Mouse (Mus musculus) midbrain, embryonic 13.5 days (tissue): ENCODE results near the gene Atp2a3. TPM values are rescaled to one million over a fixed set of nuclear protein-coding genes. Genes with fewer than 3 reads are reported as not detected.

Experiments used
- ATAC-seq: fragments of 200-750 bp; cut with Nextera tagmentation; 2 replicates; pipeline ENCODE4 v1.8.0; 2017; ENCODE audit warnings: mild to moderate bottlenecking, moderate TSS enrichment, moderate library complexity
- H3K27ac ChIP-seq: fragments of 300-500 bp; sonication (generic); 2 replicates; pipeline ENCODE4 v1.5.1; 2015; ENCODE audit warnings: inconsistent platforms, mild to moderate bottlenecking, moderate library complexity
- H3K27me3 ChIP-seq: fragments of 300-500 bp; sonication (generic); 2 replicates; pipeline ENCODE4 v1.6.1; 2015; ENCODE audit warnings: mild to moderate bottlenecking, inconsistent platforms
- H3K36me3 ChIP-seq: fragments of 300-500 bp; sonication (generic); 2 replicates; pipeline ENCODE4 v1.6.1; 2015; ENCODE audit warnings: mild to moderate bottlenecking, inconsistent platforms
- H3K4me1 ChIP-seq: fragments of 300-500 bp; sonication (generic); replicated peaks from 2 replicates; pipeline ENCODE4 v1.6.1; 2015; ENCODE audit warnings: inconsistent platforms
- H3K4me2 ChIP-seq: fragments of 300-500 bp; sonication (generic); replicated peaks from 2 replicates; pipeline ENCODE4 v1.6.1; 2015; ENCODE audit warnings: moderate library complexity, mild to moderate bottlenecking, inconsistent platforms
- H3K4me3 ChIP-seq: fragments of 300-500 bp; sonication (generic); replicated peaks from 2 replicates; pipeline ENCODE4 v1.5.1; 2015; ENCODE audit warnings: mild to moderate bottlenecking, inconsistent platforms
- H3K9ac ChIP-seq: fragments of 300-500 bp; sonication (generic); replicated peaks from 2 replicates; pipeline ENCODE4 v1.6.1; 2015; ENCODE audit warnings: mild to moderate bottlenecking, inconsistent platforms
- H3K9me3 ChIP-seq: fragments of 300-500 bp; sonication (generic); 2 replicates; pipeline ENCODE4 v1.6.1; 2016; ENCODE audit warnings: mild to moderate bottlenecking, inconsistent platforms
- WGBS: fragments of 180-500 bp; shearing (Covaris S2); methylation state at CpG from one replicate; pipeline ENCODE4 v1.1.7; 2015; 5-methylcytosine and 5-hydroxymethylcytosine counted together
- polyA plus RNA-seq: library from polyadenylated mRNA; unstranded; fragments of >200 nt; fragmentation: Nextera tagmentation; extraction: Ambion mirVana; gene quantifications from 2 replicates; pipeline ENCODE4 v1.2.1, GENCODE M21; 2015

The Atp2a3 gene
- polyA plus RNA-seq, 1 experiment from 2014 or later, result 0.48 TPM

- WGBS, result 16% methylated on average over 15 of the region's 15 CpGs
- no peak overlapping the region for H3K4me2 ChIP-seq
- no peaks in the 10 kb centered on the region for H3K9me3 ChIP-seq
- peaks cover 7% of the 10 kb centered on the region for H3K4me1 ChIP-seq
- no peaks in the 10 kb centered on the region for H3K36me3 ChIP-seq
- H3K9ac ChIP-seq, result no peak overlapping the region
- ATAC-seq, result no peak
- H3K4me3 ChIP-seq, result no peak overlapping the region
- peaks cover 51% of the 10 kb centered on the region for H3K27me3 ChIP-seq
- no peak overlapping the region for H3K27ac ChIP-seq
These were observed 867 bp upstream of the Atp2a3 start for GRCm38 (mm10) chr11:72959924-72960679.

GRCm38 (mm10) chr11:72960723-72961071 is 272 bp upstream of the Atp2a3 start:
- ATAC-seq, result no peak
- H3K9me3 ChIP-seq, result no peaks in the 10 kb centered on the region
- peaks cover 51% of the 10 kb centered on the region for H3K27me3 ChIP-seq
- peaks cover 7% of the 10 kb centered on the region for H3K4me1 ChIP-seq
- H3K9ac ChIP-seq, result 0 out of 2 replicates have a peak overlapping the region, but pooled peaks have one; percentile 28
- no peaks in the 10 kb centered on the region for H3K36me3 ChIP-seq
- peak overlapping the region; percentile 43 for H3K4me2 ChIP-seq
- WGBS, result 4% methylated on average over 15 of the region's 15 CpGs
- H3K4me3 ChIP-seq, result peak overlapping the region; percentile 31
- no peak overlapping the region for H3K27ac ChIP-seq

GRCm38 (mm10) chr11:72962378-72962777 is 1.4 kb downstream of the Atp2a3 start:
- ATAC-seq, result no peak
- Histone ChIP-seq H3K9ac (no peak overlapping the region), H3K4me2 (no peak overlapping the region), H3K4me1 (peaks cover 7% of the 10 kb centered on the region), H3K4me3 (no peak overlapping the region), H3K27ac (no peak overlapping the region), H3K9me3 (no peaks in the 10 kb centered on the region), H3K27me3 (peaks cover 51% of the 10 kb centered on the region), H3K36me3 (no peaks in the 10 kb centered on the region)
- 77% methylated on average over 2 of the region's 2 CpGs for WGBS

GRCm38 (mm10) chr11:72963058-72963788 is 2.3 kb downstream of the Atp2a3 start:
- ATAC-seq, result no peak
- no peak overlapping the region for H3K27ac ChIP-seq
- H3K4me1 ChIP-seq, result peaks cover 7% of the 10 kb centered on the region
- 53% methylated on average over 7 of the region's 7 CpGs for WGBS
- no peak overlapping the region for H3K4me3 ChIP-seq
- peaks cover 51% of the 10 kb centered on the region for H3K27me3 ChIP-seq
- no peak overlapping the region for H3K9ac ChIP-seq
- H3K36me3 ChIP-seq, result no peaks in the 10 kb centered on the region
- H3K4me2 ChIP-seq, result no peak overlapping the region
- H3K9me3 ChIP-seq, result no peaks in the 10 kb centered on the region

GRCm38 (mm10) chr11:72963789-72964294 is 2.9 kb downstream of the Atp2a3 start:
- Histone ChIP-seq H3K9ac (no peak overlapping the region), H3K4me1 (peaks cover 7% of the 10 kb centered on the region), H3K27me3 (peaks cover 50% of the 10 kb centered on the region), H3K4me3 (no peak overlapping the region), H3K4me2 (no peak overlapping the region), H3K9me3 (no peaks in the 10 kb centered on the region), H3K36me3 (no peaks in the 10 kb centered on the region), H3K27ac (no peak overlapping the region)
- ATAC-seq, result no peak
- WGBS, result 77% methylated on average over 3 of the region's 3 CpGs

GRCm38 (mm10) chr11:72974995-72975503 is 14.1 kb downstream of the Atp2a3 start:
- Histone ChIP-seq H3K36me3 (no peaks in the 10 kb centered on the region), H3K9me3 (no peaks in the 10 kb centered on the region), H3K27me3 (no peaks in the 10 kb centered on the region), H3K4me3 (no peak overlapping the region), H3K4me1 (no peaks in the 10 kb centered on the region), H3K9ac (no peak overlapping the region), H3K27ac (no peak overlapping the region), H3K4me2 (no peak overlapping the region)
- WGBS, result 82% methylated on average over 13 of the region's 13 CpGs
- ATAC-seq, result no peak

- H3K27me3 ChIP-seq, result no peaks in the 10 kb centered on the region
- no peaks in the 10 kb centered on the region for H3K36me3 ChIP-seq
- no peaks in the 10 kb centered on the region for H3K9me3 ChIP-seq
- ATAC-seq, result no peak
- H3K4me3 ChIP-seq, result no peak overlapping the region
- no peaks in the 10 kb centered on the region for H3K4me1 ChIP-seq
- 88% methylated on average over 9 of the region's 9 CpGs for WGBS
- H3K4me2 ChIP-seq, result no peak overlapping the region
- no peak overlapping the region for H3K27ac ChIP-seq
- H3K9ac ChIP-seq, result no peak overlapping the region
These were observed 21.5 kb downstream of the Atp2a3 start for GRCm38 (mm10) chr11:72982516-72982915.

- H3K9ac ChIP-seq, result no peak overlapping the region
These were observed 22.3 kb downstream of the Atp2a3 start for GRCm38 (mm10) chr11:72983283-72983682.

GRCm38 (mm10) chr11:72986745-72987144 is 25.8 kb downstream of the Atp2a3 start:
- Histone ChIP-seq H3K9me3 (no peaks in the 10 kb centered on the region), H3K27me3 (no peaks in the 10 kb centered on the region), H3K36me3 (no peaks in the 10 kb centered on the region), H3K4me3 (no peak overlapping the region), H3K4me1 (no peaks in the 10 kb centered on the region), H3K27ac (no peak overlapping the region), H3K4me2 (no peak overlapping the region), H3K9ac (no peak overlapping the region)
- 80% methylated on average over 5 of the region's 5 CpGs for WGBS
- no peak for ATAC-seq

More at GRCm38 (mm10) chr11:72983283-72983682, 22.3 kb downstream of the Atp2a3 start:
- no peak for ATAC-seq
- Histone ChIP-seq H3K9me3 (no peaks in the 10 kb centered on the region), H3K4me1 (no peaks in the 10 kb centered on the region), H3K4me3 (no peak overlapping the region), H3K27ac (no peak overlapping the region), H3K27me3 (no peaks in the 10 kb centered on the region), H3K36me3 (no peaks in the 10 kb centered on the region), H3K4me2 (no peak overlapping the region)
- WGBS, result 52% methylated on average over 5 of the region's 5 CpGs

GRCm38 (mm10) chr11:72987234-72987633 is 26.3 kb downstream of the Atp2a3 start:
- no peak overlapping the region for H3K9ac ChIP-seq
- no peak overlapping the region for H3K4me3 ChIP-seq
- H3K4me2 ChIP-seq, result no peak overlapping the region
- no peak for ATAC-seq
- H3K9me3 ChIP-seq, result no peaks in the 10 kb centered on the region
- 78% methylated on average over 5 of the region's 5 CpGs for WGBS
- no peaks in the 10 kb centered on the region for H3K4me1 ChIP-seq
- no peaks in the 10 kb centered on the region for H3K36me3 ChIP-seq
- no peak overlapping the region for H3K27ac ChIP-seq
- H3K27me3 ChIP-seq, result no peaks in the 10 kb centered on the region

- no peaks in the 10 kb centered on the region for H3K4me1 ChIP-seq
- no peak overlapping the region for H3K4me3 ChIP-seq
- H3K9ac ChIP-seq, result no peak overlapping the region
- H3K27me3 ChIP-seq, result no peaks in the 10 kb centered on the region
- H3K4me2 ChIP-seq, result no peak overlapping the region
- no peaks in the 10 kb centered on the region for H3K36me3 ChIP-seq
- no peaks in the 10 kb centered on the region for H3K9me3 ChIP-seq
- no peak for ATAC-seq
- 87% methylated on average over 5 of the region's 5 CpGs for WGBS
- no peak overlapping the region for H3K27ac ChIP-seq
These were observed 26.8 kb downstream of the Atp2a3 start for GRCm38 (mm10) chr11:72987807-72988206.

- H3K9me3 ChIP-seq, result no peaks in the 10 kb centered on the region
- no peak overlapping the region for H3K27ac ChIP-seq
- no peaks in the 10 kb centered on the region for H3K4me1 ChIP-seq
- no peak overlapping the region for H3K4me2 ChIP-seq
- H3K9ac ChIP-seq, result no peak overlapping the region
- H3K4me3 ChIP-seq, result no peak overlapping the region
- H3K36me3 ChIP-seq, result no peaks in the 10 kb centered on the region
- 86% methylated on average over 6 of the region's 6 CpGs for WGBS
- no peaks in the 10 kb centered on the region for H3K27me3 ChIP-seq
- no peak for ATAC-seq
These were observed 28.1 kb downstream of the Atp2a3 start for GRCm38 (mm10) chr11:72989044-72989443.
